Mouse (Mus musculus) brain, embryonic 18.5 days (tissue): ENCODE results near the gene Capza1.
"Not testable (repeated sequence)": the region's sequence is repeated elsewhere in the genome, so short reads cannot be mapped to it uniquely, and the experiment has no call there.

Source experiments
- DNase-seq: peaks from one replicate; pipeline ENCODE4 v3.0.0-alpha.2; 2012; ENCODE audit warnings: low read depth, low spot score

Gene Capza1

DNA sequence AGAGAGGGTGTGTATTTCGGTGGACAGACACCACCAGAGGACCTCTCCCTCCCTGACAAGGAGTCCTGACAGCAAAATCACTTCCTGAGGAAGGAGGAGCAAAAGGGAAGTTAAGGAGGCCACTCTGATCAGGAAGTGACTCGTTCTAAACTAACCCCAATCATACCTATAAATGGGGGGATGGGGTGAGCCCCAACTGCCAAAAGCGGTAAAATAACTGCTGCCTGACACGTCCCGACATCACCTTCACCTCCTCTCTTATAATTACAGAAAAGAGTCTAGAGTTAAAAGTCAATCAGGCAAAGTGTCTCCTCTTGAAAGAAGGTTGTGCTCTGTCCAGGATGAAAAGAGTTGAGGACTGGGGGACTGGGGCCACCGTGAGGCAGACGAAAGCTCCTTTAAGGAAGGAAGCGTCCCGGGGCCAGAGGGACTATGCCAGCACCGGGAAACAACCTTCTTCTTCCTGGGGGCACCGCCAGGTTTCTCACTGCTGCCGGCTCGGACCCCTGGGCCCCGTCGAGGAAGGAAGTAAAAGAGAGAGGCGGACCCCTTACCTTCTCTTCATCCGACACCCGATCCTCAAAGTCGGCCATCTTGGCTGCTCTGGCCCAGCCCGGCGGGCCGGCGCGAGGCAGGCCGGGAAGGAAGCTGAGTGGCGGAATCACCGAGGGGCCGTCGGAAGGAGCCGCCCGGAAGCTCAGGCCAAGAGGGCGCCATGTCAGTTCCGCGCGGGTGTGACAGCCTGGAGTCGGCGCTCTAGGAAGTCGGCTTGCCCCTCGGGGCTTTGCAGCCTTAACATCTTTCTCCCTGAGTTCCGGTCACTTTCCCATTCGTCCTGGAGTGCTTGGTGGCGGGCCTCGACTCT is at the start of gene Capza1, which contains the start of gene St7l:
Gene Capza1 (minus strand): TSS at position 720 of the 865 bp plus-strand sequence.
Gene St7l (plus strand): TSS at position 220 of the 865 bp plus-strand sequence.
- DNase-seq: peak; percentile 80

- no peak for DNase-seq
Observed at GRCm38 (mm10) chr3:104909195-104909594, 44.9 kb upstream of the Capza1 start.

- DNase-seq: no peak
Observed at GRCm38 (mm10) chr3:104906007-104906406, 41.7 kb upstream of the Capza1 start.

DNA sequence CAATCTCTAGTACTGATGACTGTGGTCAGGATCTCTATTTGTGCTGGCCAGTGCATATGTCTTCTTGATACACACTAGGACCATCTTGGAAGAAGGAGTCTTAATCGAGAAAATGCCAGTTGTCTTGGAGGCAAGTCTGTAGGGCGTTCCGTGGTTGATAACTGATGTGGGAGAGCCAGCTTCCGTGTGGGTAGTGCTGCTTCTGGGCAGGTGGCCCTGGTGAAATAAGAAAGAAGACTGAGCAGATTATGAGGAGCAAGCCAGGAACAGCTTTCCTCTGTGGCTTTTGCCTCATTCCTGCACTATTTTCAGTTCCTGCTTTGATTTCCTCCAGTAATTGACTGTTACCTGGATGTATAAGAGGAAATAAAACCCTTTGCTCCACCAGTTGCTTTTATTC is 41.1 kb upstream of the Capza1 start:
- DNase-seq: no peak

DNA sequence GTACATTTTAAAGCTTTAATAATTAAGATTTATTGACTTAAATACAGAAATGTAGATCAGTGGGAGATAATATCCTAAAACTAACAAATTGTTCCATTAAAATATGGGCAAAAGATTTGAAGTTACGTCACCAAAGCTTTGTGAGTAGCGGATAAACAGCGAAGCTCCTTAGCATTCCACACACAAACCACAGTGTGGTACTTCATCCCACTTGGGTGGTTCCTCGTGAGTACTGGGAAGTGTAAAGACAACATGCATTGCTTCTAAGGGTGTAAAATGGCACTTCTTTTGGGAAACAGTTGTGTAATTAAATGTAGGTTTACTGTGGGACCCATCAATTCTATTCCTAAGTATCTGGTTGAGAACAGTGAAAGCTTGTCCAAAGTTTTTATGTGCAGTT is 36.8 kb upstream of the Capza1 start:
- no peak for DNase-seq

DNA sequence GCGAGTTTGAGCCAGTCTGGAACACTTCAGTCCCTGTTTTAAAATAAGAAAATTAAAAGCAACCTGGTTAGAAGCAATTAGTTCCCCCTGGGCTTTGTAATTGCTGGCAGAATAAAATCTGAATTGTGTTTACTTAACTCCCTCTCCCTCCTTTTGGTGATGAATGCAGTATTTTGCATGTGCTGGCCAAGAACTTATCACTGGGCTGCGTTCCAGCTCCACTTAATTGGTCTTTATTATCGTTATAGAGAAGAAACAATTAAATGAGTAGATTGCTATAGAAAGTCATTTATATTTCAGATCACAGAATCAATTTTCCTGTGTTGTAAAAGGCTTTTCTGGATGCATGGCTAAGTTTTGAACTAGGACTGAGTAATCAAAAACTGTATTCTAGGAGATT is 31.8 kb upstream of the Capza1 start:
- DNase-seq: no peak

DNA sequence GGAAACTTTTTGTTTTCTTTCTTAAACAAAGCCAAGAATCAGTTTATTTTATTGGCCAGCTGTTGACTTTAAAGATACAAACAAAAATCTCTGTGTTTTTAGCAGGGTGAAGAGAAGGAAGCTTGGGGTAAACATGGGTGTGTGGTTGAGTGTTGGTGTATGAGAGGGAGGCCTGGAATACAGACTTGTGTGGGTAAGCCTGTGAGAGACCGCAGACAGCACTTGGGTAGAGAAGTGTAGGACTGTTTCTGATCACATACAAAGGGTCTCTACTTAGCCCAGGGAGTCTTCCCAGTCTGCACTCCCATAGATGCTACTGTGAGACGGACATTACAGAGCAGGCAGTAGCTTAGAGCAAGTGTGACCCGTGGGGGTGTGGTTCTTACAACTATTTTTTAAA is 24.3 kb upstream of the Capza1 start:
- DNase-seq: no peak

DNA sequence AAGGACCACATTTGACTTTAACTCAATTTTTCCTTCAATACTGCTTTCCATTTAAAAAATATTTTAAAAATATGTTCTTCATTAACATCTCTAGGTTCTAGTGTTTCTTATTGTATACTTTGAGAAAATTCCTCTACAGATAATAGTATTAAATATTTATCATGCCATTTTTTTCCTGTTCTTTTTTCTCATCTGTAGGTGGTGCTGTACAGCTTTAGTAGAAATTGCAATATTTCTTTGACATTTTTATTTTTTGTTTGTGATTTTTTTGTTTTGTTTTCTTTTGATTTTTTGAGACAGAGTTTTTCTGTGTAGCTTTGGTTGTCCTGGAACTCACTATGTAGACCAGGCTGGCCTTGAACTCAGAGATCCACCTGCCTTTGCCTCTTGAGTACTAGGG is 5.3 kb upstream of the Capza1 start:
- DNase-seq: no peak

DNA sequence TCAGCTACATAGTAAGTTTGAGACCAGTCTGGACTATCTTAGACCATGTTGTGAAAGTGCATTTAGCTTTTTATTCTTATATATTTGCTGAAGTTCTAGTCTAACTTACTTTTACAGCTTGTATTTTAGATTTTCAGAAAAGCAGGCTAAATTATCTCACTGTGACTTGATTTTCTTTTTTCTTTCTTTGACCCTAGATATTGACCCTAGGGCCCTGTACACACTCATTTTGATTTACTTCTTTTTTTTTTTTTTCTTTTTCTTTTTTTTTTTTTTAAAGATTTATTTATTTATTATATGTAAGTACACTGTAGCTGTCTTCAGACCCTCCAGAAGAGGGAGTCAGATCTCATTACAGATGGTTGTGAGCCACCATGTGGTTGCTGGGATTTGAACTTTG is 2.4 kb upstream of the Capza1 start:
- DNase-seq: not testable (repeated sequence)

- no peak for DNase-seq
Observed at GRCm38 (mm10) chr3:104865341-104865788, 1.1 kb upstream of the Capza1 start.

GRCm38 (mm10) chr3:104864651-104865340 is 491 bp upstream of the Capza1 start:
- peak; percentile 83 for DNase-seq

GRCm38 (mm10) chr3:104858560-104858959 is 5.7 kb downstream of the Capza1 start:
- DNase-seq: no peak

- DNase-seq: no peak
Observed at GRCm38 (mm10) chr3:104856106-104856505, 8.2 kb downstream of the Capza1 start.

DNA sequence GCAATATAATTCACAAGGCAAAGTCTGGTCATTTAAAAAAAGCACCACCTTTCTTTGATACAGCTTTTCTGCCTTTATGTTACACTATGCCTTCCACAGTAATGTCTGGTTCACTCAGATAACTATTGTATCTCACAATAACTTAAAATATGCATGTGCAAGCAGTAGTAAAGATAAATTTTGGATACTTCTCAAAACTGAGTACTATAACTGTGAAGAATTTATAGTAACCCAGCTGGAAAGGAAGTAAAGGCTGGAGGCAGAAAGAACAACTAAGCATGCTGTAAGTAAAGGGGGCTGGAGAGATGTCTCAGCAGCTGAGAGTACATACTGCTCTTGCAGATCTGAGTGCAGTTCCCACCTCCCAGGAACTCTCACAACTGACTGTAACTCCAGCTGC is 9.4 kb downstream of the Capza1 start:
- DNase-seq: no peak

GRCm38 (mm10) chr3:104854465-104854864 is 9.8 kb downstream of the Capza1 start:
- DNase-seq: no peak

- no peak for DNase-seq
Observed at GRCm38 (mm10) chr3:104846601-104847000, 17.7 kb downstream of the Capza1 start.

- DNase-seq: no peak
Observed at GRCm38 (mm10) chr3:104841049-104841448, 23.3 kb downstream of the Capza1 start.

GRCm38 (mm10) chr3:104835797-104836196 is 28.5 kb downstream of the Capza1 start:
- no peak for DNase-seq

DNA sequence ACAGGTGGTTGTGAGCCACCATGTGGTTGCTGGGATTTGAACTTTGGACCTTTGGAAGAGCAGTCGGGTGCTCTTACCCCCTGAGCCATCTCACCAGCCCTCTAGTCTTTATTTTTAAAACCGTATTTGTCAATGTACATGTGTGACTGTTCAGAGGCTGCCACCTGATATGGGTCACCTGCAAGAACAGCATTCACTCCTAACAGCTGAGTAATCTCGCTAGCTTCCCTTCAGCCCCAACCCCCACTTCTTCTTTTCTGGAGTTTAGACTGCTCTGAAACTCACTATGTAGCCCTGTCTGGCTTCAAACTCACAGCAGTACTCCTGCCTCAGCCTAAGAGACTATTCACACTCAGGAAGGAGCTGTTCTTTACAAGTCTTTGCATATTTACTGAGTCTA is 41.9 kb downstream of the Capza1 start:
- no peak for DNase-seq

DNA sequence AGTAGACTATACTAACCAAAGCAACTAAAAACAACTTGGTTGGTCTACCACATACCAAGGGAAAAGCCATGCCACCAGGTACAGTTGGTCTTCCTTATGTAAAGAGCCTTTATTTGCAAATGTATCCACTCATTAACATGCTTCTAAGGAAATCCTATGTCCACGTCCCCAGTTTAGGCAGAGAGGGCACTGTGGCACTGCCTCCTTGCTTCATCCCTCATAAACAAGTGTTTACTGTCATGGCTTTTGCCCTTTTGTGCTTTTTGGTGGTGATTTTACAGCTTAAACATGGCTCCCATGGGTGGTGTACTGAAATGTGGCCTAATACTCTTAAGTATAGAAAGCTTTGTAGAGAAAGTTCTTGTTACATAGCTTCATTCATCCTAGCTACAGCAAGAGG is 43.9 kb downstream of the Capza1 start:
- DNase-seq: no peak

GRCm38 (mm10) chr3:104818749-104819134 is 45.6 kb downstream of the Capza1 start:
- no peak for DNase-seq

DNA sequence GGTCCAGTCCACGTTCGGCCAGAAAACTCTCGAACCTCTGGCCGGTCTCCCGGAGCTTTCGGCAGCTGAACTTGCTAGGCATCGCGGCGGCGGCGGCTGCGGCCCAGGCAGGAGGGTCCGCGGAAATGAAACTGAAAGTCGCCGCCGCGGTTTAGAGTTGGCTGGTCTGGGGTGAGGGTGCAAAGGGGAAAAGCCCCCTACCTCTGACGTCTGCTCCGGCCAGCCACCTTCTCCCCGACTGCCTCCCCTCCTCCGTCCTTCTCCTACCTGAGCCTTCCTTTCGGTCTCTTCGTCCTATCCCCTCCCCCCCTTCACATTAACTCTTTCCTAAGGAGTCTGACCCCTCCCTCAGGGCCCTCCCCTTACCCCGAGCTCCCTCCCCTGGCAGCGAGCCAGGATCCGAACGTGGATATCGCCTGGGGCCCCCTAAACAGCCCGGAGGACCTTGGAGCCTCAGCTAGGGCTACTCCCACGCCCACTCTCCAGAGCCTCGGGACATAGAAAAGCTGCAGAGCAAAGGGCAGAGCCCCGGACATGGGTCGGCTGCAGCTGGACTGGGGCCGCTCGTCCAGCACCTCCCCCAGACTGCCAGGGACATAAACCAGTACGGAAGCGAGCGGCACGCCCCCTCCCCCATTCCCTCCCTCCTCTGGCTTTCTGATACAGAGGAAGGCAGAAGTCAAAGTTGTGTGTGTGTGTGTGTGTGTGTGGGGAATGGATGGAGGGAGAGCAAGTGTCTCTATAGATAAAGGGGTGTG is 46.1 kb downstream of the Capza1 start, which contains the start of gene Mov10:
Gene Mov10 (minus strand): TSS at position 573 of the 758 bp plus-strand sequence.
- no peak for DNase-seq
